Mouse (Mus musculus): Measurements from ENCODE around the gene Limch1.

DNA sequence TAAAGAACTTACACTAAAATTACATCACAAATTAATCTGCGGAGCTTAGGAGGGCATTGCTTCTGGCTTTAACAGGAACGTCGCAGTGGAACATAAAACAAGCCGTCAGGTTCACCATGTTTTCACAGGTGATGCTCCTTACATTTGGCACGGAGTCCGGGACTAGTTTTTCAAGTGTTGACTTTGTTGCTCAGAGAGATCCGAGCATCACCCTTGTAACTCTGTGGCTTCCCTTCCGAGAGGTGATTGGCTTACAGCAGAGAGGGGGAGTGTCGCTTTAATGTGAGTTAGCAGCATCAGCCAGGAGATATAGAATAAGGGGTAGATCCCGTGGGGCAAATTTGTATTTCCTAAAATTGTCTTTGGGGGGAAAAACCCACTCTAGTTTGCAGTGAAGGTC is 212.0 kb downstream of the Limch1 start:
- TF ChIP-seq HCFC1 (IDR thresholded peaks at IDR 0.05; ENCODE audit: borderline replicate concordance, insufficient read depth, low read length) (no peak), CHD2 (IDR thresholded peaks at IDR 0.05; ENCODE audit: low read depth, low read length) (no peak), MAFK (IDR thresholded peaks at IDR 0.05; ENCODE audit: insufficient read depth, low read depth, low read length) (no peak), ZNF384 (IDR thresholded peaks at IDR 0.05; ENCODE audit: low read depth, low read length) (no peak), ZC3H11A (IDR thresholded peaks at IDR 0.05; ENCODE audit: borderline replicate concordance, low read depth, low read length) (no peak)
